In genomic region chr4:34550748-34551097, GRCm38 (mm10) we compare ENCODE assay signal across 8 mouse cellular contexts. TPM values are rescaled to one million over a fixed set of nuclear protein-coding genes. Genes with fewer than 3 reads are reported as not detected.
A peak's percentile ranks its signal among the peaks of the same experiment; 100 is the strongest.
DNase-seq lines count a peak whose midpoint lies in the region; ATAC-seq and TF ChIP-seq lines count a peak whose summit lies in the region.

Akirin2 (plus strand) TSS chr4:34550937.

- H3K9me3 ChIP-seq in heart, postnatal 0 days (replicated peaks; ENCODE audit: control insufficient read depth, low read length): no peaks in the 10 kb centered on the region
- H3K9me3 ChIP-seq in midbrain, postnatal 0 days (ENCODE audit: low read length): no peaks in the 10 kb centered on the region

- H3K36me3 ChIP-seq in heart, postnatal 0 days (replicated peaks; ENCODE audit: control insufficient read depth, insufficient read depth, low read length): no peaks in the 10 kb centered on the region
- no peaks in the 10 kb centered on the region for H3K36me3 ChIP-seq in midbrain, postnatal 0 days (ENCODE audit: insufficient read depth, low read length)

- peak within 1 kb of the TSS; percentile 75 for H3K4me2 ChIP-seq in heart, postnatal 0 days (ENCODE audit: low read depth, low read length)
- peak within 1 kb of the TSS; percentile 62 for H3K4me2 ChIP-seq in midbrain, postnatal 0 days (ENCODE audit: low read depth, low read length, poor library complexity, severe bottlenecking)

- peaks cover 3% of the 10 kb centered on the region for H3K4me1 ChIP-seq in embryonic fibroblast, embryonic 13.5 days (ENCODE audit: control insufficient read depth, insufficient read depth, low read length)
- peaks cover 24% of the 10 kb centered on the region for H3K4me1 ChIP-seq in heart, postnatal 0 days (ENCODE audit: control insufficient read depth, insufficient read depth)
- 0 out of 2 replicates have a peak, but pooled peaks cover 6% of the 10 kb centered on the region for H3K4me1 ChIP-seq in midbrain, postnatal 0 days (ENCODE audit: insufficient read depth, low read length)

- DNase-seq in cerebellum, postnatal 10 days: peak; percentile 63 to 68
- no peak for DNase-seq in cerebellum, adult 11-12 months
- no peak for DNase-seq in heart, postnatal 0 days (ENCODE audit: low spot score)
- DNase-seq in left cerebral cortex, postnatal 4 days: no peak
- no peak for DNase-seq in midbrain, postnatal 0 days (ENCODE audit: low spot score)

- under 1% methylated on average over 45 of the region's 53 CpGs for WGBS in heart, postnatal 0 days
- WGBS in midbrain, postnatal 0 days: 1% methylated on average over 26 of the region's 53 CpGs

- H3K9ac ChIP-seq in heart, postnatal 0 days (replicated peaks; ENCODE audit: low read depth, low read length): peak within 1 kb of the TSS; percentile 99
- peak within 1 kb of the TSS; percentile 83 for H3K9ac ChIP-seq in midbrain, postnatal 0 days (replicated peaks; ENCODE audit: low read length, poor library complexity, severe bottlenecking)

- no peak for TF ChIP-seq EP300 in heart, postnatal 0 days (IDR thresholded peaks at IDR 0.05; ENCODE audit: low read depth)

- intact Hi-C loops in left cerebral cortex, postnatal 4 days (cut with DNase I): loop anchor here (10.0 kb wide), 2 partner anchors 626 to 1156 kb away; partner anchors contain the start of gene Cnr1

- H3K27ac ChIP-seq in embryonic fibroblast, embryonic 13.5 days (ENCODE audit: insufficient read depth, low read length): peak within 1 kb of the TSS; percentile 96
- peak within 1 kb of the TSS; percentile 96 for H3K27ac ChIP-seq in heart, postnatal 0 days (ENCODE audit: low read depth)
- H3K27ac ChIP-seq in midbrain, postnatal 0 days (ENCODE audit: low read depth, low read length): peak within 1 kb of the TSS; percentile 93

- ATAC-seq in CD4-positive, CD25-positive, alpha-beta regulatory T cell, adult 4 months: peak; percentile 39
- peak; percentile 63 for ATAC-seq in heart, postnatal 0 days (ENCODE audit: insufficient read depth, low read depth)
- ATAC-seq in midbrain, postnatal 0 days (ENCODE audit: low FRiP score): peak; percentile 77
- ATAC-seq in cerebellum, adult (ENCODE audit: insufficient number of reproducible peaks, low FRiP score, low TSS enrichment): no peak; the same call in 1 of the 2 replicates

- no peak for TF ChIP-seq POLR2A in embryonic fibroblast, embryonic 13.5 days (IDR thresholded peaks at IDR 0.05; ENCODE audit: low read depth, low read length)

- peak within 1 kb of the TSS; percentile 96 for H3K4me3 ChIP-seq in embryonic fibroblast, embryonic 13.5 days (ENCODE audit: insufficient read depth, low read length)
- peak within 1 kb of the TSS; percentile 100 for H3K4me3 ChIP-seq in heart, postnatal 0 days (ENCODE audit: low read depth, low read length)
- H3K4me3 ChIP-seq in midbrain, postnatal 0 days (ENCODE audit: low read depth, low read length): peak within 1 kb of the TSS; percentile 99

- H3K27me3 ChIP-seq in heart, postnatal 0 days (ENCODE audit: control insufficient read depth, insufficient read depth, low read length): no peaks in the 10 kb centered on the region
- no peaks in the 10 kb centered on the region for H3K27me3 ChIP-seq in midbrain, postnatal 0 days (ENCODE audit: insufficient read depth, low read length)

- no peak for TF ChIP-seq CTCF in embryonic fibroblast, embryonic 13.5 days (IDR thresholded peaks at IDR 0.05; ENCODE audit: borderline replicate concordance, insufficient read depth, low read length)
- TF ChIP-seq CTCF in heart, postnatal 0 days (IDR thresholded peaks at IDR 0.05; ENCODE audit: low read depth): no peak
- TF ChIP-seq CTCF in midbrain, postnatal 0 days (IDR thresholded peaks at IDR 0.05): no peak

RNA-seq across cellular contexts. Expression of gene Akirin2, which starts in this region (rescaled TPM):
- 10 to 100 TPM in 1 of 2 experiments, 1 to 10 TPM in 1; 8.7 to 14.6 TPM for polyA plus RNA-seq in CD4-positive, CD25-positive, alpha-beta regulatory T cell, adult 4 months (2017; shearing (Covaris generic))
- 72.1 and 87.2 TPM in 2 replicates for polyA plus RNA-seq in embryonic fibroblast, embryonic 13.5 days (2011; ENCODE audit: insufficient read length, low read depth, missing spikeins)
- total RNA-seq in heart, postnatal 0 days (2014; rRNA removed; ENCODE audit: low replicate concordance): 29.0 and 66.3 TPM in 2 replicates
- 34.2 and 37.0 TPM in 2 replicates for polyA plus RNA-seq in heart, postnatal 0 days (2015; fragmentation: Nextera tagmentation; extraction: Ambion mirVana)
- total RNA-seq in left cerebral cortex, postnatal 4 days (2021): 100 to 1,000 TPM; 124 to 135 TPM
- total RNA-seq in midbrain, postnatal 0 days (2014; rRNA removed): 103 and 124 TPM in 2 replicates
- polyA plus RNA-seq in midbrain, postnatal 0 days (2015; fragmentation: Nextera tagmentation; extraction: Ambion mirVana): 69.1 and 85.7 TPM in 2 replicates

Comparison
In these comparisons a context has a peak if more than half of its experiments do, and no peak if none do; other contexts are left out.
1. DNase-seq: peak in cerebellum, postnatal 10 days (2 of 2); none in cerebellum, adult 11-12 months (single experiment), heart, postnatal 0 days (single experiment), left cerebral cortex, postnatal 4 days (single experiment) and midbrain, postnatal 0 days (single experiment).
2. Peak in every context shown above with its lines, with median percentiles within 50 percentile points of each other: H3K27ac ChIP-seq and H3K4me3 ChIP-seq.